Mouse (Mus musculus) small intestine, adult 2 months (tissue): ENCODE measurements around the gene Polr3gl.

Source experiments
- CTCF ChIP-seq: fragments of 200-500 bp; IDR thresholded peaks from 2 replicates; pipeline ENCODE4 v1.5.1; 2012; ENCODE audit warnings: low read depth, mild to moderate bottlenecking, control low read depth, inconsistent platforms, low read length, moderate library complexity, mixed read lengths; ENCODE audit not compliant: insufficient replicate concordance, insufficient read length; ENCODE audit errors: extremely low read depth
- POLR2A ChIP-seq: fragments of 200-500 bp; IDR thresholded peaks from 2 replicates; pipeline ENCODE4 v1.6.1; 2012; ENCODE audit warnings: low read depth, mild to moderate bottlenecking, control low read depth, inconsistent platforms, low read length, moderate library complexity

- TF ChIP-seq CTCF: no peak
- no peak for TF ChIP-seq POLR2A
Observed at GRCm38 (mm10) chr3:96617941-96618340, 24.0 kb upstream of the Polr3gl start.
